ENCODE assay signal across 17 mouse cellular contexts in genomic region chr8:53881551-53881950, GRCm38 (mm10).
DNase-seq lines count a peak whose midpoint lies in the region; ATAC-seq lines count a peak whose summit lies in the region.
"Had no signal": no experiment of that assay in that cellular context is flagged by ENCODE, and none has a peak within 500 bp of the region (broad histone marks: within the 10 kb centered on the region; RNA-seq: fewer than 3 reads in every experiment).

No protein-coding gene starts in this region.

- no peaks in the 10 kb centered on the region for H3K36me3 ChIP-seq in liver, embryonic 12.5 days
- H3K36me3 ChIP-seq: embryonic facial prominence, embryonic 10.5 days; embryonic facial prominence, embryonic 12.5 days; forebrain, embryonic 10.5 days; forebrain, embryonic 12.5 days had no signal

- H3K4me1 ChIP-seq in liver, embryonic 12.5 days = no peaks in the 10 kb centered on the region
- H3K4me1 ChIP-seq: embryonic facial prominence, embryonic 10.5 days; embryonic facial prominence, embryonic 12.5 days; forebrain, embryonic 10.5 days; forebrain, embryonic 12.5 days had no signal

- peak; percentile 3 for DNase-seq in cerebellum, adult 9-10 months
- no peak for DNase-seq in cerebellum, adult 11-12 months
- DNase-seq in cerebellum, postnatal 14 days = peak; percentile 7 to 55
- DNase-seq in cerebellum, adult 11 months = no peak
- DNase-seq in 416B (ENCODE audit: low read depth) = peak; percentile 53
- DNase-seq: adrenal gland, adult 2 months; adrenal gland, postnatal 10 days; adrenal gland, postnatal 25 days; cerebellum, adult 9-11 months had no signal

- no peak overlapping the region for H3K9ac ChIP-seq in liver, embryonic 12.5 days
- H3K9ac ChIP-seq: embryonic facial prominence, embryonic 12.5 days; forebrain, embryonic 12.5 days had no signal

- H3K27ac ChIP-seq in liver, embryonic 12.5 days = no peak overlapping the region
- H3K27ac ChIP-seq: embryonic facial prominence, embryonic 10.5 days; embryonic facial prominence, embryonic 12.5 days; forebrain, embryonic 10.5 days; forebrain, embryonic 12.5 days had no signal

- H3K9me3 ChIP-seq in liver, embryonic 12.5 days (replicated peaks) = no peaks in the 10 kb centered on the region
- H3K9me3 ChIP-seq: embryonic facial prominence, embryonic 10.5 days; embryonic facial prominence, embryonic 12.5 days; forebrain, embryonic 10.5 days; forebrain, embryonic 12.5 days had no signal

- no peak for ATAC-seq in liver, embryonic 12.5 days
- ATAC-seq: forebrain, embryonic 14.5 days; forebrain, embryonic 16.5 days had no signal

- WGBS in liver, embryonic 12.5 days (ENCODE audit: insufficient replicate concordance) = 50% methylated on average over 1 of the region's 1 CpGs

- no peaks in the 10 kb centered on the region for H3K27me3 ChIP-seq in liver, embryonic 12.5 days (replicated peaks)
- H3K27me3 ChIP-seq: embryonic facial prominence, embryonic 12.5 days; forebrain, embryonic 12.5 days had no signal

- no peak overlapping the region for H3K4me2 ChIP-seq in liver, embryonic 12.5 days
- H3K4me2 ChIP-seq: embryonic facial prominence, embryonic 12.5 days; forebrain, embryonic 12.5 days had no signal

- no peak overlapping the region for H3K4me3 ChIP-seq in liver, embryonic 12.5 days
- H3K4me3 ChIP-seq: embryonic facial prominence, embryonic 10.5 days; embryonic facial prominence, embryonic 12.5 days; erythroblast, embryonic 14.5 days; forebrain, embryonic 10.5 days; forebrain, embryonic 12.5 days had no signal

Comparison
In these comparisons a context has a peak if more than half of its experiments do, and no peak if none do; other contexts are left out.
1. DNase-seq: peak in cerebellum, adult 9-10 months (single experiment), cerebellum, postnatal 14 days (2 of 2) and 416B (single experiment); none in cerebellum, adult 11-12 months (single experiment) and cerebellum, adult 11 months (single experiment).